Mouse (Mus musculus) spleen, embryonic (tissue): ENCODE measurements around the gene Grid1.

ENCODE experiments used
- CTCF ChIA-PET: fragments of 350-600 bp; sonication (Branson Sonifier 250); formaldehyde crosslinking; loops from one replicate; lab custom pipeline; 2022; lab: Charles Lee

The Grid1 gene

DNA sequence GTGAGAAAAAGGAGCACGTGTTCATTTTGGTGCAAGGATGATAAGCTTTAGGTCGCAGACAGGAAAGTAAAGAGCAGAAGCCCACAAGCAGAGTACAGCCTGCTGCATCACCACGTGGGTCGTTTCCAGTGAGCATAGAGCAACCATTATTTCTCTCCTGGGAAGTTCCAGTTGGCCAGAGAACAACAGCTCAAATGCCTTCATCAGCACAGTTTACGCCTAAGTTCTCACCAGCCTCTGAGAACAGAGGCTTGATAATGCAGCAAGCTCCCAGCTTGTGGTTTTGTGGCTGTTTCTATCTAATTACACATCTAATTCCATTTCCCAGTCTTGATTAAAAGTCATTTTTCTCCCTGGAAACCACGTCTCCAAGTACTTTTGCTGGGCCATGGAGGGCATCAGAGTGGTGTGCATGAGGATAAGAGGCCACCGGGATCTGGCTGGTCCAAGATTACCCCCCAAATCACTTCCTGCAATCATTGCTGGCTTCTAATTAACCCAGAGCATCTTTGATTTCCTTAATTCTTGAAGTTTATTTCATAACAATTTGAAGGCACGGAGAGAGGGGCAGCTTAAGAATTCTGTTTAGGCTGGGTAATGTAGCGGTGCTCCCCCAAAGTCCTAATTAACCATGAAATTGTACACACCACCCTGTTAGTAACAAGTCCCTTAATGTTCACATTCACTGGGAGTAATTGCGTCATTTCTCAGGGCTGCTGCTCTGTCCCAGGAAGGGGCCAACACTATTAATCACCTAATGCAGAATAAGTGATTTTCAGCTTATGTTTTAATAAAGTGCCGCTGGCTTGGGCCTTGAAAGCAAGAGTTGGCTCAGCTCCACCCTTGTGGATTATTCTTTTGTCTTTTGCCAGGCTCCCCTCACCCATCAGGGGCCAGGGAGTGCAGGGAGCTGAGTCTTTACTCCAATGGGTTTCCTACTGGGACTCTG, 292.7 kb downstream of the Grid1 start:
- CTCF ChIA-PET: no interaction called here

DNA sequence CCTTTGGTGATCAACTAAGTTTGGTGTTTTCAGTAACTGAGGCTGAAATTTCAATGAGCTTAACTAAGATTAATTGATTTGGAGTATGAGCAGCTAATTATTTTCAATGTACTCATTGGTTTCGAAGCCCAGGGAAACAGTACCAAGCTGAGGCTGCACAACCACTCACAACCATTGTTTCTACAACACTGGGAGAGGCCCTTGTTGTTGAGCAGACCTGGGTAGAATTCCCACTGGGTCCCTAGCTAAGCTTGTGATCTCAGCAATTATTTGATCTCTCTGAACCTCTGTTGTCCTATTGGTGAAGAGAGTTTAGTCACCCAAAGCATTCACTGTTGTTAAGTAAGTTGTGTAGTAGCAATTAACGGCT, 293.4 kb downstream of the Grid1 start:
- CTCF ChIA-PET: no interaction called here

DNA sequence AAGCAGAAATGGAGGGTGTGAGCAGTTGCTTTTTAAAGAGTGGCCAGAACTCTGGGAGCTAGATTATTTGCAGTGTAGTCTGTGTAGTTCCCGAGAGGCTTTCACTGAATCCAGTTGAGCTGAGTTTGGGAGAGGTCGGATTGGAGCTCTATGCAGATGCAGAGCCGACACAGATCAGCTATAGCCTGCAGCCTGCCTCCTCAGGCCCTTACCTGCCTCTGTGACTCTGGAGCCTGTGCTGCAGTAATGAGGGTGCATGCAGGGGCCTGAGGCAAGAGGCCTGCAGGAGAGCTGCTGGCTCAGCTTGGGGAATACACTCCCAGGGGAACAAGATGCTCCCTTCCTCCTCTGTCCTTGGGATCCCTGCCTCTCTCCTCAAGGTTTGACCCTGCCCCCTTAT, 296.0 kb downstream of the Grid1 start:
- CTCF ChIA-PET: no interaction called here

DNA sequence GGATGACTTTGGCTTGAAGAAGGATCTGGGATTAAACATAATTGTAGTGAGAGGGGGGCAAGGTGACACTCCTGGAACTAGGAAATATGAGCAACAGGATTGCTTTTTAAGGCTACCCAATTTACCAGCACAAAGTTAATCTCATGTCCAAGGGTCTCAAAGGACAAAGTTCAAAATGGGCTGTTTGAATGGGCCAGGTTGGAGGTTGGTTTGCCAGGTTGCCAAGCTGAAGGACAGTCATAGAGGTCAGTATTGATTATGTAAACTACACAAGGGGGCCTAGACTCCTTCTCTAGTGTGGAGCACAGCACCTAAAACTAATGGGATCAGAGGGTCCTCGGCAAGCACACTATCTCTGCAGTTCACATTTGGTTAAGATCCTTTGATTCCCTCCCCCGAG, 300.2 kb downstream of the Grid1 start:
- CTCF ChIA-PET: no interaction called here

DNA sequence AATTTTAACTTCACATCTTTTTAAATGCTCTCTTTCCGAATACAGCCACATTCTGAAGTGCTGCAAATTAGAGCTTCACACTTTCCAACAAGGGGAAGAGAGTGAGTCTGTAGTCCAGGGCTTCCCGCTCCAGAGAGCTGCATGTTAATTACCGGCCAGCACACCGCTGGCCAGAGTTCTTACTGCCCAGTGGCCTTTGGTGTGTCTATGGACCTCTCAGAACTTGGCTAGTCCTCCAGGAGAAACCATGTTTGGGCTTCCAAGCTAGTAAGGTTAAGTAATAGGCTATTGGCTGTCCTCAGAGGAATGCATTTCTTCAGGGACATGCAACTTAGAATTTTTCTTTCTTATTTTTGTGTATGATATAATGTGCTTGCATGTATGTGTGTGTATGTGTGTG, 301.0 kb downstream of the Grid1 start:
- CTCF ChIA-PET: no interaction called here

DNA sequence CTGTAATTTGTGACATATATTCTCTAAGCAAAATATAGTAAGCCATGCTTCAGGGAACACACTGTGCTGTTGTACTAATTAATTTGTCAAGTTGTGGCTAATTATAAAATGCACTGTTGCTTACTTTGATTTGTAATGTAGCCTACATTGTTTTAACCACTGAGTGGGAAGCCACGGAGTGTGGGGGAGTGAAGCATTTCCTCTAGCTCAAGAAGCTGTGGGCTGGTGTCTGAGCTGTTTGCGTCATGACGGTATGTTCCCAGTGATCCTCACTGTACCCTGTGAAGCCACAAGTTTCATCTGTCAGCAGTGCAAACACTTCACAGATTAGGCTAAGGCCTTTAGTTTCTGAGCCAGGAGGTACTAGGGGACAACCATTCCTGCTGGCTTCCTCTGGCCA, 302.2 kb downstream of the Grid1 start:
- CTCF ChIA-PET: no interaction called here

DNA sequence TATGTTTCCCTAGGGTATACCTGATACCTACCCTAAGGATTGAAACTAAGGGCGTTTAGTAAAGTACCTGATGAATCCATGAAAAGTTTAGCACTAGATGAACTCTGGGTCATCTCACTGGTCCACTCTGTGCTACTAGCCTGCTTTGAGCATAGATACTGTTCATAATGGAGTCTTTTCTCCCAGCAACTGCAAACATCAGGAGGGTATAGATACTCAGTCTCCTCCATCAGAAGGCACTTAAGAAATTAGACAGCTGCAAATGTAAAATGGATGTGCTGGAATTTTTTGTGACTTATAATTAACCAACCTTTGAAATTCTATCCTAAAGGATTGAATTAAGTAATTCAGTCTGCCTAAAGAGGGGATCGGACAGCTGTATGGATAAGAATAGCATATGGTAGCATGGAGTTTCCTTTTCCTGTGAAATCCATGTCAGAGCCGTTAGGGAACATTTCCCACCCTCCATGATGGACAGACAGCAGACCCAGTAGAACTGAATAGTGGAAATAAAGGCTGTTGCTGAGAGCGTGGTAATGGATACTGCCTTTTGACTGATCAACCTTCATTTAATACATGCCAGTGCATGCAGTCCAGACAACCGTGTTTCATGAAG, 303.5 kb downstream of the Grid1 start:
- CTCF ChIA-PET: no interaction called here

DNA sequence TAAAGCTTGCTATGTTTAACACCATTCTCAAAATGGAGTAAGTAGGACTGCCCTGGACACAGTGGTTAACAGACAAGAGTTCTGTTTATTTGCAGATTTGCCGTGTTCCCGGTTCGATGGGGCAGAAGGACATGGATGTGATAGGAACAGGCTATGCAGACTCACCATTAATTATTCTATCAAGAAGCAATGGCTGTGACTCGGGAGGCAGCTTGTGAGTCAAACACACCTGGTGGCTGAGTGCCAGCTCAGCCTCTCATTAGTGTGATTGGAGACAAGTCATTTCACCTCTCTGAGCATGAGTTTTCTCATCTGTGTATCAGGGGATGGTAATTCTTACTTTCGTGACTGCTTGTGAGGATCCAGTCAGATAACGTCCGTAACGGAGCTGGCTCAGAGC, 307.7 kb downstream of the Grid1 start:
- CTCF ChIA-PET: no interaction called here

DNA sequence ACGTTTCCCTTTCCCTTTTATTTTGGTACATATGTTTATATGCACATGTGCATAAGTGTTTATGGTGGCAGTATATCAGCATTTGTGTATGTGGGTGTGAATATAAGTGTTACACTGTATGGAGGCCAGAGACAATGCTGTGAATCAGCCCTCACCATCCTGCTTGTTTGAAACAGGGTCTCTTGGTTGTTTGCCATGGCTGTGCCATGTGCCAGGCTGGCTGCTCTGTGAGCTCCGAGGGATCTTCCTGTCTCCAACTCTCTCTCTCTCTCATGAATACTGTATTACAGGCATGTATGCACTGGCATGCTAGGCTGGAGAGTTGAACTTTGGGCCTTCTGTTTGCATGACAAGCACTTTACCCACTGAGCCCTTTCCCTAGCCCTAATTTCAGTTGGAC, 315.1 kb downstream of the Grid1 start:
- CTCF ChIA-PET: no interaction called here

DNA sequence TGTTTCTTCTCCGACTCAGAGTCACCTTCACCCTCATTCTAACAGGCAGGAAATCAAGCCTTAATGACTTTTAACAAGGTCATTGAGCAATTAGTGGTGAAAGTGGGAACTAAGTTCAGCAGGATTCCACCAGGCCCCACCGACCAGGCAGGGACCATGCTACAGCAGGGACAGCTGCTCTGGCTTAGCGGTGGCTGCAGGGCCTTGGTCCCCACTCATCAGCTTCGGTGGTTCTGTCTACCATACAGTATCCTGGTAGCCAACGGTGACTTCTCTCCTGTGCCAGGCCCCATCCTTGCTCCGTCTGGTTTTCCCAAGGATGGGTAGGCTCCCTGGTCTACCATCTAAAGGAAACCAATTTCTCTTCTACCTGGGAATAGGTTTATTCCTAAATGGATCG, 318.2 kb downstream of the Grid1 start:
- CTCF ChIA-PET: no interaction called here

DNA sequence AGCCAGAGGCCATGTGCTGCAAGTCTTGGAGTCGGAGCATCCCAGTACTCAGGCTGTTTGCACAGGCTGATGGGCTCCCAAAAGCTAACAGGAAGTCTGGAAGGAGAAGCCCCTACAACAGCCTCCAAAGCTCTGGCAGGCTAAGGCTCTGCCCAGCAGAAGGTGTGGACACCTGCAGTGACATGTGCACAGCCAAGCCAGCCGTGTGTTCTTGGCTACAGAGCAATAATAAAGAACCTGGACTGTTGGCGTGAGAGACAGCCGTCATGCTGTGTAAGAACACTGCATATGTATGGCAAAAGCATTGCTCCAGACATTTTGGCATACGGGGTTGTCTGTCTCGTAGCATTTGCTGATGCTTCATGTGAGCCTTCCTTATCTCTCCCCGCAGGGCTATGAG, 319.9 kb downstream of the Grid1 start:
- CTCF ChIA-PET: no interaction called here

DNA sequence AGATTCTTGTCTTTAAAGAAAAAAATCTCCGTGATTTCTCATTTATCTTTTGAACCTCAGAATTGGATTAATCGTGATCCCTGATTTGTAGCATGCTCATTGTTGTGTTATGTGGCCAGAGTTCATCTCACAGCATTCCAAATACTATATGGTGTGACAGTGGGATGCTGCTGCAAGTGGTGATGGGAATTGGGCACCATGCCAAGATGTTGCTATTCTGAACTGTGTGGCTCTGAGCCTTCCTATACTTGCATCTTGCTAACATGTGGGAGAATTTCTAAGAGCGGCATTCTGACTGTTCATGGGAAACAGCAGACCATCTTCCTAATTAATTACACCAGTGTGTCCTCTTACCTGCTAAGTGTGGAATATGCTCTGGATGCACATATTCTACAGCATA, 332.5 kb downstream of the Grid1 start:
- CTCF ChIA-PET: no interaction called here

DNA sequence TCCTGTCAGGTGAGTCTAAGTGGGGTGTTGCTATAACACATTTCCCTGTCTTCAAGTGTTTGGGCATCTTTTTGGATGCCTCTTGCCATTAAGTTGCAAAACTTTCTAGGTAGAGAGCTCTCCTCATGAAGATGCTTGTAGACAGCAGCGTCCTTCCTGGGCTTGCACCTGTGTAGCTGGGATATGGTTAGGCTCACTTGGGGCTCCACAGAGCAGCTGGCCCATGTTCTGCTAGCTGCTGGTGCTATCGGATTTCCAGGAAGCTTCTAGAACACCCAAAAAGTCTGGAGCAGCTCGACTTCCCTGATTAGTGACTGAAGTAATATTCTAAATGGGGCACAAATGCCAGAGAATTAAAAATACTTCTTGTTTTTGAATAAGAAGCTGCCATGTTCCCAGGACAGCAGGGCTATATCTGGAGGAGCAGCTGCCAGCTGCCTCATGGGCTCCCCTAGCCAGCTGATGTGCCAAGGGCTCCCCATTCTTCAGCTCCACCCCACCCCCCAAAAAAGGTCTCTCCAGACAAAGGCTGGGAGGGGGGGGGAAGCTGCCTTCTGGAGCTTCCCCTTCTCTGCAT, 333.9 kb downstream of the Grid1 start:
- CTCF ChIA-PET: no interaction called here

DNA sequence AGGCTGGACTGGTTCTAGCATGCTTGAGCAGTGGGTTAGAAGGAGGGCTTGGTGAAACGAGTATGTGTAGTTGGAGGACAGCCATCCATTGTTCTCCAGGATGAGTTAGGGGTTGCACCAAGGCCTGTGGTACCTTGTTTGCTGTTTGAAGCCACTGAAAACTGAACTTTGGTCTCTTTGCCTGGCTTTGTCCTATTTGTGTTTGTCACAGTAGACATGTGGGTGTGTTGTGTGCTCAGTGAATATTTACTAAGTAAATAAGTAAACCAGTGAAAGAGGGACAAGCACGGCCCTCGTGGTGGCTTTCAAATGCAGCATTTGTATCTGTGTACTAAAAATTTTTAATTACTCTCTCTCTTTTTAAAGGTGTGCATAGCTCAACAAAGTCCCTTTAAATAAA, 334.5 kb downstream of the Grid1 start:
- CTCF ChIA-PET: no interaction called here

DNA sequence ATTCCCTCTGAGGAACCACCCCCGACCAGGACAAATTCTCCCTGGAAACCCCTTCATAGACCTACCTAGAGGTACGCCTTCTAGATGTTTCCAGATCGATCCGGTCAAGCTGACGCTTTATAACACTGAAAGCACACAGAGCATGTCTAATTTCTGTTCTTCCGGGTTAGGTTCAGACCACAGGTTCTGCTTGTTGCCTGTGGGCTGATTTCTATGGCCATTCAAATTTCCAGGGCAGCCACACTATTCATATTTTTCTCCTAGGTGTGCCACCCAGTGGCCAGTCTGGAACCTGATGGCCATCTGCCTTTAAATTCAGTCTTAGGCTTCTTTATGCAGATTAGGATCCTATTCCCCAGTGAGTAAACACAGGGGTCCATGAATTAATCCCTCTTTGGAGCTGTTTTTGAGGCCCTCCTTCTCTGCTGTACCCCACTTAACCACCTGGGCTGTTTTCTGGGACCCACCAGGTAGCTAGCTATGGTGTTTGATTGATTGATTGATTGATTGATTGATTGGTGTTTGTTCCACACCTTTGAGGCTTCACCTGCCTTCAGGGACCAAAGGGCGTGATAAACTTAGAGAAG, 337.3 kb downstream of the Grid1 start:
- CTCF ChIA-PET: no interaction called here

DNA sequence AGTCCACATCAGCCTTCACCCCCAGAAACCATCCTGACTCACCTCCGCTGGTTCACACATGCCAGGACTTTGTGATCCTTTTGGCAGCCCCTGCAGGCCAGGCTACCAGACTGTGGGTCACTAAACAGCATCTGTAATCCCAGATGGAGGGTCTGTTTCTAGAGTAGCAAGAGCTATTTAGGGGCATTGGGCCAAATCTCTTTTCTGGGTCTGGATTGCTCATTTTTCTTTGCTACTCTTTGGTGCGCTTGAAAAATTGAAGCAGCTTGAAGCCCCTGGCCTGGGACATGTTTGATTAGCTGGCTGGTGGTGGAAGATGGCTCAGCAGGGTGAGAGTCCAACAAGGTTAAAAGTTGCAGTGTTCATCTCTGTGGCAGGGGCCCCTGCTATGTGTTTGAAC, 339.4 kb downstream of the Grid1 start:
- CTCF ChIA-PET: no interaction called here

DNA sequence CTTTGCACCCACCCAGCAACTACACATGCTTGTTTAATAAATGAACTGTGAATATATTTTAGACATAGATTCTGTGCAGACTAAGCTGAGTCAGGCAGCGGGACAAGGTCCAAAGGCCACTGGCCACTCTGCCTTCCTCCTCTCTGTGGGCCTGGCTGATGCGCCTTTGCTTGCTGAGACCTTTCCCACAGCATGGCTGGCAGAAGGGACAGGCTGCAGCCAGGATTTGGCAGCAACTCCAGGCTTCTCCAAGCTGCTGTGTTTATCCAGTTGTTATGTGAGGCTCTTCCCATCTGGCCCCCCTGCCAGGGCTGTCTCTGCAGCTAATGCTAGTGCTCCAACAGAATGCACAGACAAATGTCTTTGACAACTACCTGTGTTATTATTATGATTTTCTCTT, 347.5 kb downstream of the Grid1 start:
- CTCF ChIA-PET: no interaction called here

DNA sequence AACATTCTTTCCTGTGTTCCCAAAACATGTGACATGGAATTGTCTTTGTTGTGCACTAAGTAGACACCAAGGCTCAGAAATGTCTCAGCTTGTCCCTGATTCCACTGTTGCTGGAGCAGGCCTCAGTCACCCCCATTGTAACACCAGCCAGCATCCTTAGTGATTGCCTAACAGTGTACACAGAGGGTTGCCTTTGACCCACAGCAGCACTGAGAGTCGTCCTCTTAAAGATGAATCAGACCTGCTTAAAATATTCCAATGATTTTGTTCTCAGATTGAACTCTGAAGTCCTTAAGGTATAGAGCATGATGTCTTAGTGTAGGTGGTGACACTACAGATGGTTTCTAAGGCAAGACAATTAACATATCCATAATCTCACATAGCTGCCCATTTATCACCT, 354.0 kb downstream of the Grid1 start:
- CTCF ChIA-PET: no interaction called here

DNA sequence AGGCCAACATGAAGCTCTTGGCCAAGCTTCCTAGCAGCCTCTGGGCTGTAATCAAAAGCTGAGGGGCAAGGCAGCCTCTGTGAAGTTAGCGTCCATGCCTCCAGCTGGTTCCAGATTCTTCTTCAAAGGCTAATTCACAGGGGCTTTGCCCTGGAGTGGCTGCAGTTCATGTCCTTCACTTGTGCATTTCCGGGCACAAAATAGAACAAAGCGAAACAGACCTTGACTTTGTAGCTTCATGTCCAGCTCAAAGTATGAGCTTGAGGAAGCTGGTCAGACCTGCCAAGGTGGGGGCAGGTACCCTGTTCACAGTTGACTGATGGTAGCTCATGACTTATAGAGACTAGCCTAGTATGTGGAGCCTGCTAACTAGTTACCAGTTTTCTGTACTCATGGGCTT, 356.1 kb downstream of the Grid1 start:
- CTCF ChIA-PET: no interaction called here

DNA sequence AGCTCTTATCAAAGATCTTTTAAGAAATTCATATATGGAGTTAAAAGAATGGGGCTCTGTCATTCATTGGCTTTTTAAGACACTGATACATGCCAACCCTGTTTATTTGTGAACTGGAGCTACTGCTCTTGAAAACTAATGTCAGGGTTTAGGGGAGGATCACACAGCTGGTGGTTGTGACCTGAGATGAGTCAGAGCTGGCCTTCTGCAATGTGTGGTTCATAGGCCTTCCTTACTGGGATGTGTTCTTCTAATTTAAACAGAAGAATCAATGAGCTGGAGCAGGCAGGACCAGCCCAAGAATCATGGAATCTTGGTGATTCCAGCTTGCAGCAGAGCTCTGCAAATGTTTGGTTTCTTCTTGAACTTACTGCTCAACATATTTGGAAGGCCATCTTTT, 359.2 kb downstream of the Grid1 start:
- CTCF ChIA-PET: no interaction called here

DNA sequence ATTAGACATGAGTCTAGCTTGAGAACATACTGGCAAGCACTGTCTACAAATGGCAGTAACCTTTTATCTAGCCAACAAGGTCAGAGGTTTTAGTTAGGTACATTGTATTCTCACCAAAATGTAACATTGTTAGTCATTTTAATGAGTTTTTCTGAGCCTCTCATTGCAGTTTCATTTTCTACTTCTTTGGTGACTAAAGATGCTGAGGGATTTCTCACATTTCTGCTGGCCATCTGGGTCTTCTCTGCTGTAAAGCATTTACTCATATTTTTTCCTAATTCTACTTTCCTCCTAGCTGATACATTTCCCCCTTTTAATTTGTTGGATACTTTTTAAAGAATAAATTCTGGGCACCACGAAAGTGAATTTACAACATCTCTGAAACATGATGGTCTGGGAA, 365.5 kb downstream of the Grid1 start:
- CTCF ChIA-PET: no interaction called here

DNA sequence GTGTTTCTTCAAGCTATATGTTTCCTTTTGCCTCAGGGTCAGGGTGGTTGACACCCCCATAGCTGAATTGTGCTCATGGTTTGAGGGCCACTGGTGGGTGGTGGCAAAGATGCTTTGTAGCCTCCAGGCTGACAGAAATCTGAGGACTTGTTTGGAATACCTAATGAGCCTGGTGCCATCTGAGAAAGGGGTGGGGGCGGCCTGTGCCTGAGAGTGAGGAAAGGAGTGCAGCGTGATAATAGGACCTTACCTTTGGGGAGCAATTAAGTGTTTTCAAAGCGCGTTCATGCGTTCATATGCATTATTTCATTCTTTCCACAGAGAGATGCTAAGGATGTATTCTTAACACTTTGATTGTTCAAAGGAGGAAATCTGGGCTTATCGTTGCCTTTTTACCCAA, 372.3 kb downstream of the Grid1 start:
- CTCF ChIA-PET: no interaction called here

DNA sequence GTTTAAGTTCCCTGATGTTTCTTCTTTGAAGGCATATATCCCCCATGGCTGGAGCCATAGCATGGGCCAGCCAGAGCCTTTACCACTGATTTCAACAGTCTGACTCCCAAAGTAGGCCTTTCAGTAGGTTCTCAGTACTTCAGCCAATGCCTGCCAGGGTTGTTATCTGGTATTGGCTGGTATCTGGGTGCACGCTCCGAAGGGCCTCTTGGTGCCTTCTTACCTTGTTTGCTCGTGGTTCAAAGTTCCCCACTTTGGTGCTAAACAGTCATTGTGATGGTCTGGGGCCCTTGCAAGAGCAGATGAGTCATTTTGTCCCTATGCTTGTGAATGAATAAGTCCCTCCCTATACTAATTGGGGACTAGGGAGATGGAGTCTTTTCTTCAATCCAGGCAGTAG, 377.5 kb downstream of the Grid1 start:
- CTCF ChIA-PET: no interaction called here
